Mouse (Mus musculus): ENCODE measurements around the gene Pglyrp2. TPM values are rescaled to one million over a fixed set of nuclear protein-coding genes. Genes with fewer than 3 reads are reported as not detected.

Pglyrp2 gene
- total RNA-seq, 2 experiments from 2014 or later, result not detected

GRCm38 (mm10) chr17:32368991-32369578 is 54.9 kb downstream of the Pglyrp2 start:
- Histone ChIP-seq H3K4me3 (no peak overlapping the region), H3K27ac (no peak overlapping the region)
- DNase-seq (ENCODE audit: extremely low spot score in 1 of 2, low spot score in 2 of 2), result no peak
- intact Hi-C loops (cut with DNase I), result no loop called here
- no peak for TF ChIP-seq CTCF (IDR thresholded peaks at IDR 0.05)

GRCm38 (mm10) chr17:32367706-32368105 is 56.3 kb downstream of the Pglyrp2 start:
- no peak overlapping the region for H3K27ac ChIP-seq
- intact Hi-C loops (cut with DNase I), result no loop called here
- DNase-seq (ENCODE audit: extremely low spot score in 1 of 2, low spot score in 2 of 2), result no peak
- H3K4me3 ChIP-seq, result no peak overlapping the region
- TF ChIP-seq CTCF (IDR thresholded peaks at IDR 0.05), result no peak

GRCm38 (mm10) chr17:32365296-32365695 is 58.7 kb downstream of the Pglyrp2 start:
- Histone ChIP-seq H3K27ac (no peak overlapping the region), H3K4me3 (no peak overlapping the region)
- TF ChIP-seq CTCF (IDR thresholded peaks at IDR 0.05), result no peak
- intact Hi-C loops (cut with DNase I), result loop anchor here (1.0 to 2.0 kb wide), 2 partner anchors 12 to 24 kb away; partner anchors contain the start of gene Wiz
- no peak for DNase-seq (ENCODE audit: extremely low spot score in 1 of 2, low spot score in 2 of 2)

- intact Hi-C loops (cut with DNase I), result loop anchor here (1.0 to 2.0 kb wide), 2 partner anchors 12 to 24 kb away; partner anchors contain the start of gene Wiz
- TF ChIP-seq CTCF (IDR thresholded peaks at IDR 0.05), result no peak
- no peak for DNase-seq (ENCODE audit: extremely low spot score in 1 of 2, low spot score in 2 of 2)
- Histone ChIP-seq H3K27ac (peak overlapping the region; percentile 69; the same call in 1 of the 2 replicates), H3K4me3 (peak overlapping the region; percentile 81)
These were observed 59.1 kb downstream of the Pglyrp2 start for GRCm38 (mm10) chr17:32364850-32365249.

- Histone ChIP-seq H3K4me3 (peak overlapping the region; percentile 81), H3K27ac (peak overlapping the region; percentile 69)
- no peak; the same call in 1 of the 2 replicates for TF ChIP-seq CTCF (IDR thresholded peaks at IDR 0.05)
- intact Hi-C loops (cut with DNase I), result loop anchor here (2.0 kb wide), 1 partner anchor 24 kb away; the partner anchor contains the start of gene Wiz
- peak; percentile 89 to 91 for DNase-seq (ENCODE audit: extremely low spot score in 1 of 2, low spot score in 2 of 2)
These were observed 59.6 kb downstream of the Pglyrp2 start for GRCm38 (mm10) chr17:32364331-32364730.

GRCm38 (mm10) chr17:32363821-32364301 is 60.1 kb downstream of the Pglyrp2 start:
- TF ChIP-seq CTCF (IDR thresholded peaks at IDR 0.05), result no peak
- intact Hi-C loops (cut with DNase I), result loop anchor here (2.0 kb wide), 1 partner anchor 25 kb away; the partner anchor contains the start of gene Wiz
- DNase-seq (ENCODE audit: extremely low spot score in 1 of 2, low spot score in 2 of 2), result no peak
- peak overlapping the region; percentile 81 for H3K4me3 ChIP-seq
- peak overlapping the region; percentile 66 for H3K27ac ChIP-seq

- no peak for TF ChIP-seq CTCF (IDR thresholded peaks at IDR 0.05)
- Histone ChIP-seq H3K4me3 (no peak overlapping the region), H3K27ac (no peak overlapping the region)
- intact Hi-C loops (cut with DNase I), result no loop called here
- no peak for DNase-seq (ENCODE audit: extremely low spot score in 1 of 2, low spot score in 2 of 2)
These were observed 61.3 kb downstream of the Pglyrp2 start for GRCm38 (mm10) chr17:32362686-32363085.

Small RNAs within 50 kb of the gene (microRNA-seq; reads per million reads assigned to microRNA genes)
- 0 to 0.49 reads per million in 2 experiments for gene Gm22201

Other genes with a start within 250 kb of the Pglyrp2 start
- under 1 TPM; 0.28 to 0.29 TPM for gene Ephx3, start 234.6 kb downstream of the Pglyrp2 start, total RNA-seq (2021)
- 100 to 1,000 TPM; 121 to 138 TPM for gene Brd4, start 139.4 kb downstream of the Pglyrp2 start, total RNA-seq (2021)
- gene Akap8, start 102.9 kb downstream of the Pglyrp2 start, total RNA-seq (2021), result 100 to 1,000 TPM in 1 of 2 experiments, 10 to 100 TPM in 1; 99.6 to 110 TPM
- 100 to 1,000 TPM; 230 to 236 TPM for gene Akap8l, start 73.6 kb downstream of the Pglyrp2 start, total RNA-seq (2021)
- 10 to 100 TPM; 45.9 to 48.4 TPM for gene Wiz, start 34.7 kb downstream of the Pglyrp2 start, total RNA-seq (2021)
- gene Rasal3, start 20.6 kb downstream of the Pglyrp2 start, total RNA-seq (2021), result 1 to 10 TPM; 3.8 to 5.2 TPM
- gene Cyp4f39, start 28.6 kb upstream of the Pglyrp2 start, total RNA-seq (2021), result not detected
- 1 to 10 TPM; 3.6 to 5.1 TPM for gene Cyp4f17, start 81.9 kb upstream of the Pglyrp2 start, total RNA-seq (2021)
- gene Cyp4f16, start 112.4 kb upstream of the Pglyrp2 start, total RNA-seq (2021), result 1 to 10 TPM; 6.0 to 6.1 TPM
- gene Cyp4f37, start 197.1 kb upstream of the Pglyrp2 start, total RNA-seq (2021), result not detected
- gene Cyp4f40, start 234.7 kb upstream of the Pglyrp2 start, total RNA-seq (2021), result not detected